Mouse (Mus musculus): Measurements from ENCODE around the gene Cbfb.
"Not testable (repeated sequence)": the region's sequence is repeated elsewhere in the genome, so short reads cannot be mapped to it uniquely, and the experiment has no call there.

Gene Cbfb

DNA sequence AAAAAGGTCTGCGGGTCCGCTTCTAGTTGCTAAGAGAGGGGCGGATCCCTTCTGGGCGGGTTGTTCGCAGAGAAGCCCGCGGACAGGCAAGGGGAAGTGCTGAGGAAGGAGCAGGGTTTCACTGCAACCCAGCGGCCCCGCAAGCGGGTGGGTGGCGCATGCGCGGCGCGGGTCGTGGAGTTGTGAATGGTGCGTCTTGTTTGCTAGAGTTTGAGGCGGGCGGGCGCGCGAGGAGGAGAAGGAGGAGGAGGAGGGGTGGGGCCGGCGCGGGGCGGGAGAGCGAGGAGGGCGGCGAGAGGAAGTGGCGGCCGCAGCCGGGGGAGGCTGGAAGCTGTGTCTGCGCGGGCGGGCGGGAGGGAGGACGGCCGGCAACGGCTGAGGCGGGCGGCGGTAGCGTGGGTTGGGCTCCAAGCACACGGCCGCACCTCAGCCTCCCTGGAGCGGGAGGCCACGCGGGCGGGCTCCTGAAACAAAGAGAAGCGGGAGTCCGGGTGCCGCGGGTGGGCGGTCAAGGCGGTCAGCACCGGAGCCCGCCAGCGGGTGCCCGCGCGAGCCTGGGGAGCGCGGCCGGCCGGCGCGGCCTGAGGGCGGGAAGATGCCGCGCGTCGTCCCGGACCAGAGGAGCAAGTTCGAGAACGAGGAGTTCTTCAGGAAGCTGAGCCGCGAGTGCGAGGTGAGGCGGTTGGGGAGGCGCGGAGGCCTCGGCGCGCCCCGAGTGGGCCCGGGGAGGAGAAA, at the start of gene Cbfb:
Gene Cbfb (plus strand): TSS at position 294 of the 735 bp plus-strand sequence.
- DNase-seq: peak; percentile 97

DNA sequence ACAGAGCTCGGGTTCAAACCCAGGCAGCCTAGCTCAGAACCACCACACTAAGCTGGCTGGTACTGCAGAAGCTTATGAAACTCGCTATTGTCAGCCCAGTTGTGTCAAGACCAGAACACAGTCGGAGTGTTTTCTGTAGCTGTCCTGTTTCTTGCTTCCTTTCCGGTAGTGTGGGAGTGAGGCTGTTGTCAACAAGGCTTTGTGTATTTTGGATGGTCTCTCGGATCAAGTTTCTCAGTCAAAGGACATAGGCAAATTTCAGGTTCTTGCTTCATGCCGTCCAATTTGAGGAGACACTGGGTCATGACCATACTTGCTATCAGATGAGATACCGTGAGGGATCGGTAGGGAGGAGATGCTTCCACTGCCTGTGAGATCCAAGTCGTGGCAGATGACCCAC, 40.6 kb upstream of the Cbfb start:
- DNase-seq: no peak

DNA sequence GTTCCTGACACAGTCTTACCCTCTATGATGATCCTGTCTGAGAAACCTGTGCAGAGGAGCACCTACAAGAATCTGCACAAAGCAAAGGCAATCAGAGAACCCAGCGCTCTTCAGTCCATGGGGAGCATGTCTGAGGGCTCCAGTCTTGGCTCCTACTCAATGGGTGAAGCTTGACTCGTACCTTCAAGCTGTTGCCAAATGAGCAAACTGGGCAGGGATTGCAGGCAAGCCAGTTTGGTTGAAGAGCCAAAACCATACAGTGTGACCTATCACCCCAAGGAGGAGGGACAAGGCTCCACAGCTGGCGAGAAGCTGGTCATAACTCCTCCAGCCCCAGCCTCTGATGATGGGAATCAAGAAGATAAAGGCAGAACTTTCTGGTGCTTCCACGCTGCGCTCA, 39.0 kb upstream of the Cbfb start, which contains the start of gene Ces4a:
Gene Ces4a (plus strand): TSS at position 292 of the 400 bp plus-strand sequence.
- DNase-seq: no peak

DNA sequence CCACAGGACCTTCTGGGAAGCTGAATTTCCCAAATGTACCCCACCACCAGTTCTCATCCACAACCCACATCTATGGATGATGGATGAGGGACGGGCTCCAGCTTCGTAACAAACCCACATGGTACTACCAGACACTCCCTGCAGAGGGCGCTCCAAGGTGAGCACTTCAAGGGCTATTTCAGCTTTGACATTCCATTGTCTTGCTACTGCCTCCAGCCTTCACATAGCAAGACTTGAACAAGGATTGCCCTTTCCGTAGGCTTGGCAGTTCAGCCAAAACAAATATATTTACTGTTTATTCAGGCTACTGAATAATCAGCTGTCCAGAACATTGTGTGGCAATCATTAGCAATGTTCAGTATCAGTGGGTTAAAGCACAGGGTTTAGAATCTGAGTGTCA, 32.1 kb upstream of the Cbfb start:
- DNase-seq: peak; percentile 87

DNA sequence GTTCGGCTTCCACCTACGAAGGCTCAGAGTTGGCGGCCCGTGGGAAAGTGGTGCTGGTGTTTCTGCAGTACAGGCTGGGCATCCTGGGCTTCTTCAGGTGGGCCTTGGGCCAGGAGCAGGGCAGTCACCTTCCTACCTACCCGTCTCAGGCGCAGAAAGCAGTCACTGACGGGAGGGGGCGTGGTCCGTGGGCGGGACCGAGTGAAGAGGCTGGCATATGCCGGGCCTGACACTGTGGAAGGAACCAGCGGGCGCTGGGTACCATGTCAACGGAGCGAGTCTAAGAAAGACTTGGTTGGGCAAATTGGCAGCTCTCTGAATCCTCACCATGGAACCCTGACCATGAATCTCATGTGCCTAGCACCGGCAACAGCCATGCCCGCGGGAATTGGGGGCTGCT, 28.1 kb upstream of the Cbfb start:
- DNase-seq: no peak

DNA sequence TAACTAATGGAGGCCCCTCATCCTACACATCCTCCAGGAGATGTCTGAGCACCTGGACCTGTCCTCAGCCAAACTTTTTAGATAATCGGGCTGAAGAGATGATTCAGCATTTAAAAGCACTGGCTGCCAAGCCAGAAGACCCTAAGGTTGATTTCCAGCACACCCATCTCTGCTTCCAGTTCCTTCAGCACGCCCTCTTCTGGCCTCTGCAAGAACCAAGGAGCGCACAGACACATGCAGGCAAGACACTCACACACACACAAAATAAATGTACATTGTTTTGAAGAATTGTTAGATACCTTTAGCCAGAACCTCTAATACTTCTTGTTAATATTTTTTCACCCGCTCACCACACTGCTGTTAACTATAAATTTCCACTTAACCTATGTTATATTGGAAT, 18.8 kb upstream of the Cbfb start:
- DNase-seq: no peak

DNA sequence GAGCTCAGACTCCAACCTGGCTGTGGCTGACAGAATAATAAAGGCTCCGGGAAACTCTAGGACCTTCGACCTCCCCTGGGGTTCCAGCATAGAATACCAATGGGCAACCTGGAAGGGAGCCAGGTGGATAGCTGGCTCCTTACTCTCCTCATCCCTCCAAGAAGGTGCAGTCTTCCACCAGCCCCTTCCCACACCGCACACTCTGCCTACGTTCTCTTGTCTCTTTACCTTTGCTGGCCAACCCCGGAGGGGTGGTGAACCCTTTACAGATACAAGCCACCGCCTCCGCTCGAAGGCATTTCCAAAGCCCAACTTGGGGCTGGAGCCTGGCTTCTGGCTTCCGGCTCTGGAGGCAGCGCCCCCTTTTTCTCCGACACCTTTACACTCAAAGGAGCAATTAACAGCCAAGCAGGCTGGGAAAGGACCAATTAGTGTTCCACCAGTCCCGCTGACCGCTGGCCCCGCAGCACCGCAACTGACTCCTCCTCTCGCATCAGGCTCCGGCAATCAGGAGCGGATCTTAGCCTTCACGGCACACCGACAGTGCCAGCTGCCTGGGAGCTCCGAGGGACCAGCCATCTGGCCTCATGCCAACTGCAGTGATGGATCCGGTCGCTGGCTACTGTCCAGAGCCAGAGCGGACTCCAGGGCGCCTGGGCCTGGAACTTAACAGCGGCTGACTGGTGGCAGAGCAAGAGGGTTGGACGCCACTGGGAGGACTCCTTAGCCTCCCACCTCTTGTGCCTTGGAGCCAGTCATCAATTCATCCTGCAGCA, 17.7 kb upstream of the Cbfb start:
- DNase-seq: peak; percentile 86

DNA sequence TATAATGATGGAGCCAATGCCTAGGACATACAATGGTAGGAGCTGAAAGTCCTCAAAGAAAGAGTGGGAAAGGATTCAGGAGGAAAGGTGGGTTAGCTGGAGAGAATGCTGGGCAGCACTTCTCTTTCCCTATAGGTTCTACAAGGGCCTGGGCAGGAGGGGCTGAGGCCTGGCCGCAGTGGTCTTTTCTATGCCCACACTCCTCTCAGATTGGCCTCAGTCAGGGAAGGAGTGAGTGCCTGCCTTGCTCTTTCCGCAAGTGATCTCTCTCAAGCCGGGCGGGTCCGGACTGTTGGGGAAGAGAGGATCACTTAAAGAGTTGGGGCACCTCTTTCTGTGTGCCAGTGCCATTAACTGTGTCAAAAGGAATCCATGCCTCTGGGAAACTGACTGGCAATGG, 16.2 kb upstream of the Cbfb start:
- DNase-seq: no peak

DNA sequence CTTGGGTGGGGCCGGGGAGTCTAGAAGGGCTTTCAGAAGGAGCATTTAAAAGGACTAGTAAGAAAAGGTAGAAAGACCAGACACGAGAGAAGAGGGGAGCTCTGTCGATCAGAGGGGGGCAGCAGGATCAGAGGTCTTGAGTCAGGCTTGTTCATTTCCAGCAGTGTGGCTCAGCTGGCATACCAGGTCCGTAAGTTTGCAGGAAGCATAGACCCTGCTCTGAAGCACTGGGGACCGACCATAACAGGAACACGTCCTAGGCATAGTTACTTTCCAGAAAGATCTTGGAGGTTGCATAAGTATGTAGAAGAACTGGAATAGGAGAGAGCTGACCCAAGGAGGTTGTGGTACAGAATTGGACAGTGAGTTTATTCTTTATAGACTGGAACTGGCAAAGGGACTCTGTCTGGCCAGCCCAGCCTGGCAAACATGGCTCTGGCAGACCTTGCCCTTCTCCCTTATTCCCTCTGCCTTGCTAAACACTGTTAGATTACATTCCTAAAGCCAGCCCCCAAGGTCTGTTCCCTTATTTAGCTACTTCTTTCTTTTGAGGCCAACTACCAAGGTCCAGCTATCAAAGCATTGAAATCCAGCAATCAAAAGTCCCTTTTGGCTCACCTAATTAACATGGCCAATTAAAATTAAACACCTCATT, 15.3 kb upstream of the Cbfb start:
- DNase-seq: no peak

DNA sequence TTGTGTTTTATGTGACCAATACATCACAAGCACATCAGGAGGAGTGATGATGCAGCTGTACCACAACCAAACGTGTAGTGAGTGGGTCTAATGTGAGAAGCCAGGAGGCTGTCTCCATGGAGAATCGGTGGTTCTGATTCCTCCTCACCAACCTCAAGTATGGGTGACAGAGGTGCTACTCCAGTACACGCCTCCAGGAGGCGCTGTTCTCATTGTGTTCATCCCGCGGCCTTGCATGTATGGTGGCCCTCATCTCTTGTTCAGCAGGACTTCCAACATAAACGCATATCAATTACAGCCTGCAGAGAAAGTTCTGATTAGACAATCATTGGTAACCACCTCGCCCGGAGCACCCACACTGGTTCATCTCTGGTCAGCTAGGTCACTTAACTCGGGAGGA, 12.9 kb upstream of the Cbfb start:
- DNase-seq: peak; percentile 39

DNA sequence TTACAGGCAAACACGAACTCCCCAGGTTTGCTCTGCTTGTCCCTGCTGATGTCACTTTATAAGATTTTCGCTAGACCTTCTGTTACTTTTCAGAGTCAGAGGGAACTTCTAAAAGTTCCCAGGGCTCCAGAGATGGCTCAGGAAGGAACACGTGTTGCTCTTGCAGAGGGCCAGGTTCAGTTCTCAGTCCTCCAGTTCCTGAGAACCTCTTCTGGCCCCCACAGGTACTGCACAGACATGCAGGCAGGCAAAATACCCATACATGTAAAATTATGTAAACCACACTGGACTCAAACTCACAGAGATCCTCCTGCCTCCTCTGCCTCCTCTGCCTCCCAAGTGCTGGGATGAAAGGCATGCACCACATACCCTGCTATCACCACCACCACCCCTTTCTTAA, 12.4 kb upstream of the Cbfb start:
- no peak for DNase-seq

DNA sequence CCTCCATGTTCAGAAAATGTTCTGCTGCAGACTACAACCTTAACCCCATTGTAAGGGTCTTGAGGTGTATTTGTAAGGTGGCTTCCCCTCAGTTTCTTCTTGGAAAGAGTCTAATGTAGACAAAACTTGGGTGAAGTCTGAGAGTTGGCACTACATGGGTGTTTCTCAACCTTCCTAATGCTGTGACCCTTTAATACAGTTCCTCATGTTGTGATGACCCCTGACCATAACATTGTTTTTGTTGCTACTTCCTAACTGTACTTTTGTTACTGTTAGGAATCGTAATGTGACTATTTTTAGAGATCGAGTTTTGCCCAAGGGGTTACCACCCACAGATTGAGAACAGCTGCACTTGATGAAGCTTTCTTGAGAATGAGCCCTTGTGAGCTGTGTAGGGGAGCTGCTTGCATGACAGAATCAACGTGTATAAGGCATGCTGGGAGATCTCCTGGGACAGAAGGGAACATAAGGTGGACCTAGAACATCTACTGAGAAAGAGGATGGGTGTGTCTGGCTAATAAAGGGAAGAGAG, 9.3 kb upstream of the Cbfb start:
- DNase-seq: no peak

DNA sequence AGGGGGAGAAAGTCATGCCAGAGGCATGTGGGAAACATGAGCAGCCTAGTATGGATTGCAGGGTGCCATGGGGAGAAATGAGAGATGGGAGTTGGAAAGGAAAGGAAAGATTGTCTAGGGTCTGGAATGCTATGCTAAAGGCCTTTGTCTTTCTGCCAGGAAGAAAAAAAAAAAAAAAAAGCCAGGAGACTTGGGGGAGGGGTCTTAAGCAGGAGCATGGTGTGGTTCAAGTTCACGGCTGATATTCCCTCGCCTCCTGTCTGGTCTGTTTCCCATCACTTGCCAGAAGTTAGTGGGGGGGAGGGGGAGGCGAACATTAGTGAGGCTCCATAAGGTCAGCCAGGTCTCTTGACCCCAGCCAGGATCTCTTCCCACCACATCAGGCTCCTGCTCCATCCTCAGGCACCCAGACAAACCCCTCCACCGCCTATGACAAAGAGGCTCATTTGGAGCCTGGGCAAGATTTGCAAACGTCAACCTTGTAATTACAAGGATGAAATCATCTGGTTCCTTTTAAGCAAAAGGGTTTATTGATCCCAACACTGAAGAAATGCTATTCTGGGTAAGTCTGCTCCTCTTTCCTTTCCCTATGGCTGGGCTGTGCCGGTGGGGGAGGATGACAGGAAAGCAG, 6.1 kb upstream of the Cbfb start:
- no peak for DNase-seq

DNA sequence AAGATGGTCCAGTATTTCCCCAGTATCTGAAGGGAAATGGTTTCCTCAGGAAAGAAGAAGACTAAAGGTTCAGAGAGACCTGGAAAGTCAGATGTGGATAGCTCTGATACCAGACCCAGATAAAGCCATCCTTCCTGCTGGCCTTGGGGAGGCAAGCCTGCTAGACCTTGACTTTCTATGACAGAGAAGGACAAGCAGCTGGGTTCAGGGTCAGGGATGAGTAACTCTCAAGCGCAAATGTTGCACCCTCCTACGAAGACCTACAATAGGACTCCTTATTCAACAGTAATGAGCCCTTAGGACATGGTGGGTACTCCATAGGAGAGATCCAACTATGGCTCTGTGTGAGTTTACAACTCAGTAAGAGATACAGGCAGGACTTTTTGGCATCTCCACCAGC, 5.3 kb upstream of the Cbfb start:
- DNase-seq: no peak

DNA sequence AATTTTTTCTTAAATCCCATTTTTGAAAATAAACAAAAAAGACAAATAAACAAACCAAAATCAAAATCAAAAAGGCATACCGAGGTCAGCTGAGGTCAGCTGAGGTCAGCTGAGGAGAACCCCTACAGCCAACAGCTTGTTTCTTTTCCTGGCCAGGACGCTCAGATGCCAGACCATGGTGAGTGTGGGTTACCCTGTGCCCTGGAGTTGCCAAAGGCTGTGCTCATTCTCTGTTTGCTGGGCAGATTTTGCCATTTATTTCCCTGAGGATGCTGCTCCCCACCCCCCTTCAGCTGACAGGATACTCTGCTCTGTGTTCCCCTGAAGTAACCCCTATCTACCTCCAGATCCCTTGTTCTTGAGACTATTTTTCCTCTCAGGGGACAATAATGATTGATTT, 3.4 kb upstream of the Cbfb start:
- no peak for DNase-seq

DNA sequence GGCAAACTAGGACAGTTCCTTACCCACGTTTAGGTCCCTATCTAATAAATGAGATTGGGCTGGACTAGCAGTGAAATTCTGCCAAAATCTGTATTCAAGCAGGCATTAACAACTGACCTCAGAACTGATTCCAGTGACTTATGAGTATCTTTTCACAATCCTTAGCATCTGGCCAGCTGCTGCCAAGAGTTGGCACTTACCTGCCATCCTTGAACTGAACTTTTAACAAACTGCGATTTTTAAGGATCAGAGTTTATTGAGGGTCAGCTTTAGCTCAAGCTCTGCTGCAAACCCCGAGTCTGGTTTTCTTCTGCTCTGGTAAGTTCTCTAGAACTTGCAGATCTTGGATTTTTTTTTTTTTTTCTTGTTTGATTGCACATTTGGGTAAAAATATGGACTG, 892 bp upstream of the Cbfb start:
- DNase-seq: no peak

DNA sequence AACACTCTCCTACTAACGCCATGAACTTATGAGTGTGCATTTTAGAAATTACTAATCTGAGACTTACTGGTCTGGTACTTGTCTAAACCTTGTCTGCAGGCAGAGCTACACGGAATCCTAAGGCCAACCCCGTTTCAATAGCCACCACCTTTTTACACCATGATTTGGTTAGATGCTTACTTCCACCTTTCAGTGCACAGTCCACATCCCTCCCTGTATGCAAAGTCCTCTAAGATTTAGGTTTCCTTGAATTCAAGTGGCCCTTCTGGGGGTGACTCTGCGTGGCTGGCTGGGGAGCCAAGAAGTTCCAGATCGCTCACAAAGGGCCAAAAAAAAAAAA, 463 bp upstream of the Cbfb start:
- no peak for DNase-seq

DNA sequence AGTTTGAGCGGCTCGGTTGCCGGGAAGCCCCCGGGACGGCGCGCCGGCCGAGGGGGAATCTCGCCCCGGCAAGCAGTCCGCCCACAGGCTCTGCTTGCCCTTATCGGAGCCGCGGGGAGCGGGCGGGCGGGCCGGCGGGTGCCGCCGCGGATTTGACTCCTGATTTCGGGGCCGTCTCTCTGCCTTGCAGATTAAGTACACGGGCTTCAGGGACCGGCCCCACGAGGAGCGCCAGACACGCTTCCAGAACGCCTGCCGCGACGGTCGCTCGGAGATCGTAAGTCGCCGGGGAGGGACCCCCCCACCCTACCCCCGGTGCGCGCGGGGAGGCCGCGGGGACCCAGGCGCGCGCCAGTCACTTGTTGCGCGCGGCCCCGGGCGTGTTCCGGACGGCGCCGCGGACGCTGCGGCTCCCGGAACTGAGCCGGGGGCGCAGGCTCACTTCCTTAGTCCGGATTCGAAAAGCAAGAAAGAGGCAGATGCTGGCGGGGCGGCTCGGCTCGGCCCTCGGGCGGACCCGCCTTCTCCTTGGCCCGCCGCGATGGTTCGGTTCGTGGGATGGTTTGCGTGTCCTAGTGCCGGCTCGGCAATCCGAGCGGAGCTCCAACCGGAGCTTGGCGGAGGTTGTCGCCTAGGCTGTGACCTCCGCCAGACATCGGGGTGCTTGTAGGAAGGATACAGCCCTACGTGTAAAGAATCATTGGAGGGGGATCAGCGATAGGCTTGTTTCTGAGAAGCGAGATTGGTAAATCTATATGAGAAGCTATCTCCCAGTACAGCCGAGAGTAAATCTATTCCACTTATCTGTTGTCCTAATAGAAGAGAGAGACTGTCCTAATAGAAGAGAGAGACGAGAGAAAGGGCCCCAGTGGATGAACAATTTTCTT, 885 bp downstream of the Cbfb start:
- DNase-seq: peak; percentile 55

DNA sequence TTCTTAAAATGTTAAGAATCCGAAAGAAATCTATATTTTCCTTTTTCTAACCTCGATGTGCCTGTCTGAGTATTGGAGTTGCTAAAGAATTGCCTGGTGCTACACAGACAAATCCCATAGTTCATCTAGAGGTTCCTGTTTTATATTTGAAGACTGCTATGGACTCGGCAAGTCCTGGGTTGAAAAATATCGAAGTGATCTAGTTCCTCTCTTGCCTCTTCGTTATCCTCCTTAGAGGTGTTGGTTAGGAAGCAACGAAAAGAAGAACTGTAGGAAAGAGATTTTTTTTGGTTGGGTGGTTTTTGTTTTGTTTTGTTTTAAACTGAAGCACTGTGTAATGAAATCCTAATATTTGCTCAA, 1.5 kb downstream of the Cbfb start:
- no peak for DNase-seq

DNA sequence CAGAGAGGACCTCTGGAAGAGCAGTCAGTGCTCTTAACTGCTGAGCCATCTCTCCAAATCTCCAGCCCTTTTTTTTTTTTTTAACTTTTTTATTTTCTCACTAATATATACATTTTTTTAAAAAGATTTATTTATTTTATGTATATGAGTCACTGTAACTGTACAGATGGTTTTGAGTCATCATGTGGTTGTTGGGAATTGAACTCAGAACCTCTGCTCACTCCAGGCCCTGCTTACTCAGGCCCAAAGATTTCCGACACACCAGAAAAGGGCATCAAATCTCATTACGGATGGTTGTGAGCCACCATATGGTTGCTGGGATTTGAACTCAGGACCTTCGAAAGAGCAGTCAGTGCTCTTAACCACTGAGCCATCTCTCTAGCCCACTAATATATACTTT, 4.8 kb downstream of the Cbfb start:
- not testable (repeated sequence) for DNase-seq

DNA sequence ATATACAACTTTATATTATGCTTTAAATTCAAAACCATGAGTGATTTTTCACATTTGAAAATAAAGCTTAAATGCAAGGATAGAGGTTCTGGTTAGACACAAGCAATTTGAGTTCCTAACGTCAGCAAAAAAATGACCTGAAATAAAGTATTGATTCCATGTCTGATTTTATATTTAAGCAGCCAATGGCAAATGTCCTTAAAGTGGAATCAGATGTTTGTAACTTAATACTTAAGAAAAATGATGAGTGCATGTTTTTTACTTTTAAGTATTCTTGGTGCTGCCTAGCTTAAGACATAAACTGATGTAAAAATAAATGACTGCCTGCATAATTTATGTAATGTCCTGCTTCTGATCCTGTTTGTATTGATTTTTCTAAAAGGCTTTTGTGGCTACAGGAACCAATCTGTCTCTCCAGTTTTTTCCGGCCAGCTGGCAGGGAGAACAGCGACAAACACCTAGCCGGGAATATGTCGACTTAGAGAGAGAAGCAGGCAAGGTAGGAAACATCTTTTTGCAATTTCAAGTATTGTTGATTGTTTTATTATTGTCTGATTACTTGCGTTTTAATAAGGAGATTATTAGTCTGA, 7.8 kb downstream of the Cbfb start:
- DNase-seq: no peak

DNA sequence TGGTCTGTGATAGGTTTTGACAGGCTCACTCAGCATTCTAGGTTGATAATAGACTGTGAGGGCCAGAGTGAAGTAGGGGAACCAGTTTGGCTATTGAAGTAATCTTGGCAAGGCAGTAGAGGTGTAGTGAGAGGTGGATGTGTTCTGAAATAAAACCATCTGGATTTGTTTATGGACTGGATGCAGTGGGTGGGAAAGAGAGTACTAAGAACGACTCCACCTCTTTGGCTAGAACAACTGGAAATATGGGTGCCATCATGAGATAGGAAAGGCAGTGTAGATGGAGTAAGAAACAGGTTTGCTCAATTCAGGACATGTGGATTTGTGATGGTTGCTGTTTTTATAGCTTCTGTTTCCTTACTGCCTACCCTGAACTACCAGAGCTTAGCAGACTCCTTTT, 11.7 kb downstream of the Cbfb start:
- no peak for DNase-seq

All from kidney, adult 9 months (tissue).